Mouse (Mus musculus) hindlimb bud, embryonic 11.5 days (tissue): ENCODE measurements at regions not wholly inside any gene's neighbourhood (a gene's known extent, or its start where the extent isn't known, plus 50 kb on each side); places are given as distances from the start of the nearest gene placed in this dataset.

ENCODE experiments used
- DNase-seq: peaks from one replicate; pipeline ENCODE4 v3.0.0-alpha.2; 2012; ENCODE audit warnings: low read depth, low spot score; ENCODE audit errors: extremely low spot score

DNA sequence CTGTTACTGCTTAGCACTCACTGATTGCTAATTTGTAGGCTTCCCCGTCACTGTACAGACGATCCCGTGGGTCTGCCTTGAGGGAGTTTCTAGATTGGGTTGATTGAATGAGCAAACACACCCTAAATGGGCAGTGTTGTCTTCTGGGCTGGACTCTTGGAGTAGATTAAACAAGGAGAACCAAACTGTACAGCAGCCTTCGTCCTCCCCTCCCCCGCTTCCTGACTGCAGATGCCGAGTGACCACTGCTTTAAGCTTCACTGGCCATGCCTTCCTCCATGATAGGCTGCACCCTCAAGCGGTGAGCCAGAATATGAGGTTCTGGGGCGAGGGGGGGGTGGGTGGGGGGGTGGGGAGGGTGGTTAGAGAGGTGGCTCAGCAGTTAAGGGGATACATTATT, 201.5 kb upstream of the Zfp64 start:
- no peak for DNase-seq

GRCm38 (mm10) chr2:169154881-169155280, 199.5 kb upstream of the Zfp64 start:
- DNase-seq = no peak

- DNase-seq = no peak
Measured at GRCm38 (mm10) chr2:169147655-169148054, 192.3 kb upstream of the Zfp64 start.

DNA sequence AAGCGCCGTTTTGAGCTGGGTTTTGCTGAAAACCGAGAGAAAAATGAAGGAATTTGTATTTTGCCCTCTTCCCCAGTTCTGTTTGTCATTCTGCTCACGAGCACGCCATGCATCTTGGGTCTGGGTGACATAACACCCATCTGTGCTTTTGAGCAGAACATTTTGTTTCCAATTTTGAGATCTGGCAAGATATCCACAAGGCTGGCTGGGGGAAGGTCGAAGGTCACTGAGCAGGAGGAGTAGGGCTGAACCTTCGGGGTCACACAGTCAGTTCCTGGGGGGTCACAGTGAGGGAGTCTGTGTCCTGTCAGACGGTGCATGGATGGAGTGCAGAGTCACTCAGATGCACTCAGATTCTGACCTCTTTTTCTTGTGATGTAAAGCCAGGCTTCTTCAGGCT, 186.8 kb upstream of the Zfp64 start:
- DNase-seq = no peak

DNA sequence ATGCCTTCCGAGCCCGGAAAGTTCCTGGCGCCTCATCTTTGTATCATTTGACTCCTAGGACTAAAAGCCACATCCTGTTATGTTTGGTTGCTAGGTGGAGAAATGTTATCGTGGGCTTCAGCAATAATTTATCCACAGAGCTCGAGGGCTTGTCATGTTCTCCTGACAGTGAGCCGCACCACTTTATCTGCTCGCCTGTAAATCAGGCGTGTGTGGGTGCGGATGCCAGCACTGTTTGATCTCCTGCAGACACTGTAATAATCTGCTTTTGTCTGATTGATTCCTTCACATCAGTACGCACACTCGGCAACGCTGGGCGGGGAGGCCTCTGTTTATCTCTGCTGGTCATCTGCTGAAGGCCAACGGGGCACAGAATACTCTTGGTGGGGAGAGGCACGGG, 178.5 kb upstream of the Zfp64 start:
- DNase-seq = no peak

GRCm38 (mm10) chr2:169125476-169125875, 170.1 kb upstream of the Zfp64 start:
- DNase-seq = no peak

- no peak for DNase-seq
Measured at GRCm38 (mm10) chr2:169122887-169123286, 167.5 kb upstream of the Zfp64 start.

DNA sequence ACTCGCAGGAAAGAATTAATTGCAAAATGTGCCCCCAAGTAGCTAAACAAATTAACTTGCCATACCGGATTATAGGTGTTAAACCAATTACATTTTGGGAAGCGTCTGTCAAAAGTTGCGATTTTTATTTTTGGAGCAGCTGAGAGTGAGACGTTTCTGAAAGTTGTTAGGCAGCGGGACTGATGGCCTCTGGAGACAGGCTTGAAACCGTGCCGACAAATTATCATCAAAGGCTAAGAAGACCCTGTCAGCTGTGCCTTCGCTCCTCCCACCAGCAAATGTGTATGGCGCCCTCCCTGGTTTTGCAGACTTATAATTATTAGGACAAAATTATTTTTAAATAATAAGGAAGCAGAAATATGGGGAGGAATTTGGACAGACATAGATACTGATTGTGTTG, 161.5 kb upstream of the Zfp64 start:
- no peak for DNase-seq

- no peak for DNase-seq
Measured at GRCm38 (mm10) chr2:169109044-169109443, 153.7 kb upstream of the Zfp64 start.

- peak; percentile 35 for DNase-seq
Measured at GRCm38 (mm10) chr2:169108037-169108436, 152.7 kb upstream of the Zfp64 start.

DNA sequence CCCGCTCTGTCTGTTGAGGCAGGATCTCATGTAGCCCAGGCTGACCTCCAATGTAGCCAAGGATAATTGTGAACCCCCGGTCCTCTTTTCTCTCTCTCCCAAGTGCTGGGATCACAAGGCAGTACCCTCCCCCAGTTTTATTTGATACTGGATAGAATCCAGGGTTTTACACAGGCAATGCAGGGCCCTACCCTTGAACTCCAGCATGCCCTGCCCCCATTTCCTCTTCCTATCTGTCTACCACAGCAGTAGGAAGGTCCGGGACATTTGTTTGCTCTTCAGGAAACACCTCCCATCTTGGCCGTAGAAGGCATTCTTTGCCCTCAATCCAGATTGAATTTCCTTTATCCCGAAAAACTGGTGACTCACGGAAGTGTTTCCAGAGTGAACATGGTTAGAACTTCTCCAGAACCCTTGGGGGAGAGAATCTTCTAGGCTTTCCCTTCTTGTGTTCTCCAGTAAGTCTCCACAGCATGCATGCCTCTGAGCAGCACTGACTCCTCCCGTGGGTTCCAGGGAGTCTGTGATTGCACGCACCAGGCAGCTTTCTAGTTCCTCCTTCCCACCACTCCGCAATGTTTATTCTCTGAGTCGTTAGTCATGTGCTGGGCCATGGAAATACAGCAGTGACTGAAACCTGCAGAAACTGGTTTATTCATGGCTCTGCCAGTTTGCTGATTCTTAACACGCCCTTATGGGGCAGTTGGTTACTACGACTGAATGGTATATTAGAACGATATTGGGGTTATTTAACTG, 146.3 kb upstream of the Zfp64 start:
- DNase-seq = no peak

GRCm38 (mm10) chr2:169100516-169100915, 145.1 kb upstream of the Zfp64 start:
- DNase-seq = no peak

GRCm38 (mm10) chr2:169099678-169100077, 144.3 kb upstream of the Zfp64 start:
- DNase-seq = no peak

GRCm38 (mm10) chr2:169098591-169098990, 143.2 kb upstream of the Zfp64 start:
- no peak for DNase-seq

GRCm38 (mm10) chr2:169094011-169094754, 138.8 kb upstream of the Zfp64 start:
- no peak for DNase-seq

- no peak for DNase-seq
Measured at GRCm38 (mm10) chr2:169090256-169090655, 134.9 kb upstream of the Zfp64 start.

DNA sequence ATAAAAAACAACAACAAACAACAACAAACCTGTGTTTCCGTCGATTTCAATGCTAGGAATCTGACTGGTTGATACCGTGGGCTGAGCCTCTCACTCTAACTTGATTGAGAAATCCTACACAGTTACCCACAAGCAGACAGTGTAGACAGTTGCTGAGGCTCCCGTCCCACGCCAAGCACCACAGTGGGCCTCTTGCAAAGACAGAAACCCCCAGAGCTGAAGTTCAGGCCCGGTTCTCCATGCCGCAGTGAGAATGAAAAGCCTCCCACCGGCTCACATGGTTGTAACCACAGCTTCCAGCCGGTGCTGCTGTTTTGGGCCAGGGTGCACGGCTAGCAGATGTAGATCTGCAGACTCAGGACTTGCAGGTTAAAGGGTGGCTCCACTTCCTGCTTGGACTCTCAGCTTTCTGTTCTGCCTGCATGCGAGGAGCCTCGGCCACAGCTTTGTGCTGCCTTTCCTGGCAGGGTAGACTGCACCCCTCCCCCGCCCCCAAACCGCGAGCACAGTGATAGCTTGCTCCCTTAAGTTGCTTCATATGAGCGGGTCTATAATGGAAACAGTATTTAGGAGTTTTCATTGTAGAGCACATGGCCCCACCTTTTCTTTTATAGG, 133.6 kb upstream of the Zfp64 start:
- DNase-seq = no peak

GRCm38 (mm10) chr2:169088301-169088700, 132.9 kb upstream of the Zfp64 start:
- DNase-seq = no peak

DNA sequence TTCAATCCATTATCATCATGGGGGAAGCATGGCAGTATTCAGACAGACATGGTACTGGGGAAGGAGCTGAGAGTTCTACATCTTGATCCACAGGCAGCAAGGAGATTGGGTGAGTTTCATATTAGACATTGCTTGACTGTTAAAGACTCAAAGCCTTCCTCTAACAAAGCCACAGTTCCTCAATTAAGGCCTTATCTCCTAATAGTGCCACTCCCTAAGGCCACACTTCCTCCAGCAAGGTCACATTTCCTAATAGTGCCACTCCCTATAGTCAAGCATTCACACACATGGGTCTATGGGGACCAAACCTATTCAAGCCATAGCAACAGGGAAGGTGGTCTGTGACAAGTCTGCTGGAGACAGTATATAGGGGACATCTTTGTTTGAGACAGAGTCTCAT, 115.9 kb upstream of the Zfp64 start:
- DNase-seq = no peak

DNA sequence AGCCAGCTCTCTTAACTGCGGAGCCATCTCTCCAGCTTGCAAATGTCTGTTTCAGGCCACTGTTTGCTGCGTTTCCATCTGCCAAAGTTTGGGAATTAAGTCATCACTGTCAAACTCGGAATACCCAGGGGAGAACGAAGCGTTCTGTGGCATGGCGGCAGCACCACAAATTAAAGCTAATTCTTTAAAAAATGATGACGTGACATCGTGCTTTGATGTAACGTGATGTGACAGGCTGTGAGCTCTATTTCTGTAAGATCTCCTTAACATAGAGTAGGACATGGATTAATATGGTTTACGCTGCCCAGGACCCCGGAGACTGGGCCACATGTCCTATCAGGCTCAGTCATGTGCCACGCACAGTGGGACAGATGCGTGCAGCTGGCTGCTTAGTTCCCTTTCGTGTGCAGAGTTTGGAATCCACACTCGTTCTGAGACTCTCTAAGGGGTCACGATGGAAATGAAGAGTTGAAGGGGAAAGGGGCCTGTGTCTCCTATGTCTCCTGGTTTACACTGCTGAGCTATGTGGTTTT, 109.8 kb upstream of the Zfp64 start:
- DNase-seq = no peak

GRCm38 (mm10) chr2:169061520-169061919, 106.1 kb upstream of the Zfp64 start:
- DNase-seq = peak; percentile 90

- DNase-seq = no peak
Measured at GRCm38 (mm10) chr2:169060495-169060894, 105.1 kb upstream of the Zfp64 start.
